Mouse (Mus musculus): Measurements from ENCODE around the gene Cabp4.

The Cabp4 gene

GRCm38 (mm10) chr19:4143759-4144268 is at the start of gene Cabp4:
TSS of gene Cabp4 (minus strand) at chr19:4144033.
- DNase-seq (ENCODE audit: low read depth, low spot score): no peak

GRCm38 (mm10) chr19:4193129-4193528 is 49.3 kb upstream of the Cabp4 start:
- DNase-seq (ENCODE audit: low read depth, low spot score): no peak

GRCm38 (mm10) chr19:4192251-4192985 is 48.6 kb upstream of the Cabp4 start:
- DNase-seq (ENCODE audit: low read depth, low spot score): no peak

GRCm38 (mm10) chr19:4191528-4192250 is 47.9 kb upstream of the Cabp4 start, which contains the start of gene Ppp1ca:
TSS of gene Ppp1ca (plus strand) at chr19:4192065.
- DNase-seq (ENCODE audit: low read depth, low spot score): peak; percentile 91

- no peak for DNase-seq (ENCODE audit: low read depth, low spot score)
These were observed 47.0 kb upstream of the Cabp4 start, which contains the start of gene Tbc1d10c for GRCm38 (mm10) chr19:4190831-4191334. TSS of gene Tbc1d10c (minus strand) at chr19:4191284.

GRCm38 (mm10) chr19:4189051-4189620 is 45.3 kb upstream of the Cabp4 start:
- no peak for DNase-seq (ENCODE audit: low read depth, low spot score)

GRCm38 (mm10) chr19:4187303-4187702 is 43.5 kb upstream of the Cabp4 start:
- no peak for DNase-seq (ENCODE audit: low read depth, low spot score)

- peak; percentile 67 for DNase-seq (ENCODE audit: low read depth, low spot score)
These were observed 41.4 kb upstream of the Cabp4 start for GRCm38 (mm10) chr19:4184976-4185975.

- no peak for DNase-seq (ENCODE audit: low read depth, low spot score)
These were observed 39.9 kb upstream of the Cabp4 start for GRCm38 (mm10) chr19:4183689-4184088.

- DNase-seq (ENCODE audit: low read depth, low spot score): peak; percentile 51
These were observed 38.1 kb upstream of the Cabp4 start for GRCm38 (mm10) chr19:4181892-4182291.

GRCm38 (mm10) chr19:4180411-4180810 is 36.6 kb upstream of the Cabp4 start:
- DNase-seq (ENCODE audit: low read depth, low spot score): no peak

- no peak for DNase-seq (ENCODE audit: low read depth, low spot score)
These were observed 31.6 kb upstream of the Cabp4 start, which contains the start of gene Carns1 for GRCm38 (mm10) chr19:4175368-4175947. TSS of gene Carns1 (minus strand) at chr19:4175479.

GRCm38 (mm10) chr19:4172925-4173324 is 29.1 kb upstream of the Cabp4 start:
- DNase-seq (ENCODE audit: low read depth, low spot score): no peak

GRCm38 (mm10) chr19:4171393-4172290 is 27.8 kb upstream of the Cabp4 start:
- no peak for DNase-seq (ENCODE audit: low read depth, low spot score)

GRCm38 (mm10) chr19:4170723-4171392 is 27.0 kb upstream of the Cabp4 start:
- no peak for DNase-seq (ENCODE audit: low read depth, low spot score)

GRCm38 (mm10) chr19:4169810-4170209 is 26.0 kb upstream of the Cabp4 start:
- no peak for DNase-seq (ENCODE audit: low read depth, low spot score)

- peak; percentile 99 for DNase-seq (ENCODE audit: low read depth, low spot score)
These were observed 25.5 kb upstream of the Cabp4 start for GRCm38 (mm10) chr19:4169378-4169784.

GRCm38 (mm10) chr19:4166678-4167476 is 23.0 kb upstream of the Cabp4 start:
- DNase-seq (ENCODE audit: low read depth, low spot score): no peak

All from ES-CJ7 (cell line).